Mouse (Mus musculus) skeletal muscle tissue, adult 2 months (tissue): ENCODE measurements around the gene Os9.
"Not testable (repeated sequence)": the region's sequence is repeated elsewhere in the genome, so short reads cannot be mapped to it uniquely, and the experiment has no call there.

ENCODE experiments used
- DNase-seq: peaks from one replicate; pipeline ENCODE4 v3.0.0-alpha.2; 2012; ENCODE audit warnings: low read depth, low spot score

Gene Os9

DNA sequence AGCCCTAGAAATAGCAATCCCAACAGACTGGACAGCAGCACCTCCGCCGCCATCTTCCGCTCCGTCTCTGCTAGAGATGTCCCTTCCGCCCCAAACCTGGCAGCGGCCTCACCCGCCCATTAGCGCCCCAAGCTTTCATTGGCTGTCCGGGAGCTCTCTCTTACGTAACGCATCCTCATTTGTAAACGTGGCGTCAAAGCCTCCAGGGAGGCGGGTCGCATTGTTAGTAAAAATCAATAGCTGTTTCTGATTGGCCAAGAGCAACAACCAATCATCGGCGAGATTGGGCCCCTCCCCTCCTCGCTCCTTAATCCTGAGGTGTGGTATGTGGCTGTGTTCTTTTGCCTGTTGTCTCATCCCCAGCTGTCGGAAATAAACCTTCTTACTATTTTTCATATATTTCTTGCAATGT, at the start of gene Os9:
TSS of gene Os9 (minus strand) at position 66 of the 412 bp plus-strand sequence.
- peak; percentile 97 for DNase-seq

DNA sequence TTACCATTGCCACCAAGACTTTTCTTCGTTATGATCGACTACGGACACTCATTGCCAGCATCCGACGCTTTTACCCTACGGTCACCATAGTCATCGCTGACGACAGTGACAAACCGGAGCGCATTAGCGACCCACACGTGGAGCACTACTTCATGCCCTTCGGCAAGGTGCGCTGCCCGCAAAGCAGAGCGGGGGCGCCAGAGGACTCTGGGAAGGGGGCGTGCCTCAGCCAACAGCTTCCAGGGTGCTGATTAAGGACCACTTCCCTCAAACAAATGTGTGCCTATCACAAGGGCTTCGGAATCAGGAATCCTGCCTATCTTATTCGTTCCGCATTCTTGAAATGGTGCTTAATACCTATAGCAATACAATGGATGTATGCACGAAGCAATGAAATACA, 49.1 kb upstream of the Os9 start:
- no peak for DNase-seq

DNA sequence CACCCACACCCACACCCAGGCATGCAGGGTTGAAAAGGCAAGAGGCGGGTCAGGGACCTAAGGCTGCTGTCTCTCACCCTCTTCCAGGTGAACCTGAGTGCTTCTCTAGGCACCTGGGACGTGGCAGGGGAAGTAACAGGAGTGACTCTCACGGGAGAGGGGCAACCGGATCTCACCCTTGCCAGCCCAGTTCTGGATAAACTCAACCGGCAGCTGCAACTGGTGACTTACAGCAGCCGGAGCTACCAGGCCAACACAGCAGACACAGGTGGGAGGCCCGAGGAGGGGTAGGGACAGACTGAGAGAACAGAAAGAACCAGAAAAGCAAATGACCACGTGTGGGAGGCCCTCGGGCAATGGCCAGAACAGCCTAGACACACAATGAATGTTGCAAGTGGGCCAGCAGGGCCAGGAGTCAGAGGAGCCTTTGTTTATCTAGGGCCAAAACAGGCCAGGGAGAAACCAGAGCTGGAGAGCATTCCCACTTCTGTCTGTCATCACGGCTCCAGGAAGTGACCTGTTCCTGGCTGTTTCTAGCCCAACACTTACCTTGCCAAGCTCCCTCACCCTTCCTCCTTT, 46.8 kb upstream of the Os9 start:
- no peak for DNase-seq

DNA sequence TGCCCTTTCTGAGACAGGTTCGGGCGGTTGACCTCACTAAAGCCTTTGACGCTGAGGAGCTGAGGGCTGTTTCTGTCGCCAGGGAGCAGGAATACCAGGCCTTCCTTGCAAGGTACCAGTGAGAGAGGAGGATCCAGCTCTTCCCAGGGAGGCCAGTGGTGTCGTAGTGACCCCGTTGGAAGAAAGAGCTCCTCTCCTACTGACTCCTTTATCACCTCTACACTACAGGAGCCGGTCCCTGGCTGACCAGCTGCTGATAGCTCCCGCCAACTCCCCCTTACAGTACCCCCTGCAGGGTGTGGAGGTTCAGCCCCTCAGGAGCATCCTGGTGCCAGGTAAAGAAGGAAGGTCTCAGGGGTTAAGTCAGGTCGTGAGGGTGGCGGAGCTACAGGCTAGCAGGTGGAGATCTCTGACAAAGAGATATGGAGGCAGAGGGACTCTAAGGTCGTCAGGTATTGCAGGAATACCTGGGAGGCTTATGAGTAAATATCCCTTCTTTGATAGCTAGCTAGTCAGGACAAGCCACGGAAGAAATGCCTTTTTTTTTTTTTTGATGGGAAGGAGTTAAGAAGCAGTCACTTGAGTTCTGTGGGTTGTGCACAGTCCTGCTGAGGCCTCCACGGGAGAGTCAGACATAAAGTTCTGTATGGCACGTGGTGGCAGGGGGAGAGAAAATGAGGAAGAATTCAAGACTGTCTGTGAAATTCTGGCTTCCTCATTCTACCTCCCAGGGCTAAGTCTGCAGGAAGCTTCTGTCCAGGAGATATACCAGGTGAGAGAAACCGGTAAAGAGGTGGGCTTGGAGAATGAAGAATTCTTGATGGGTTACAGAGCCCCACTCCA, 46.1 kb upstream of the Os9 start:
- DNase-seq, result no peak

DNA sequence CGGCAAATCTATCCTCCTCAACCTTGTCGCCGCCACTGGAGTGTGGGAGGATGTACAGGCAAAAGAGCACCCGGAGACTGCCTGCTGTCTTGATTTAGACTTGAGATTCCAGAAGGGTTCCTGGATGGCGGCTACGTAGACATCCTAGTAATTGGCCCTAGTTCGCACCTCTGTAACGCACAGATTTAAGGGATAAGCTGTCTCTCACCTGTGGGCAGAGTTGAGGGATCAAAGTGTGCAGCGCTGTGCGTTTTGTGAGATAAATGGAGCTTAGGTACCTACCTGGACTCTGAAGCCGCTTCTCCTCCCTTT, 45.4 kb upstream of the Os9 start:
- DNase-seq, result no peak

DNA sequence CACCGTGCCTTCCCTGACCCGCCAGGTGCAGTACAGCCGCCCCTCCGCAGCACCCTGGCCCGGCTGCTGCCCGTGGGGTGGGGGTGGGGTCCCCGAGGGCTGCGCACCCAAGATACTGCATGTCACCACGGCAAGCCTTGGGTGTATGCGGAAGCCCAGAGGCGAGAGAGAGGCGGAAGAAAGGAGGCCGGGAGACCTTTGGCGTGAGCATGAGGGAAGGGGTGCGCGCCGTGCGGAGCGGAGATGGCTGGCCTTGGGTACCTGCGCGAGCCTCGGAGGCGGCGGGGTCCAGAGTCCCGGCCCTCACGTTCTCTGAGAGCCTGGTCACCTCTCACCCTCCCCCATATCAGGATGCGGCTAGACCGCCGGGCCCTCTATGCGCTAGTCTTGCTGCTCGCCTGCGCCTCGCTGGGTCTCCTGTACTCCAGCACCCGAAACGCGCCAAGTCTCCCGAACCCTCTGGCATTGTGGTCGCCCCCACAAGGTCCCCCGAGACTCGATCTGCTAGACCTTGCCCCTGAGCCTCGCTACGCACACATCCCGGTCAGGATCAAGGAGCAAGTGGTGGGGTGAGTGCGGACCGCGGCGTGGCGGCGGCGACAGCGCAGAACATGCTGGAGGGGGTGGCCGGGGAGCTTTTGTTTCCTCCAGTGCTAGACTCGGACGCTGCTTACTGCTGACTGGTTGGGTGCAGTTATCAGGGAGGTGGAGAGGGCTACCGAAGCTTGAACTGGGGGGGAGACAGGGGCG, 44.9 kb upstream of the Os9 start:
- DNase-seq, result no peak

DNA sequence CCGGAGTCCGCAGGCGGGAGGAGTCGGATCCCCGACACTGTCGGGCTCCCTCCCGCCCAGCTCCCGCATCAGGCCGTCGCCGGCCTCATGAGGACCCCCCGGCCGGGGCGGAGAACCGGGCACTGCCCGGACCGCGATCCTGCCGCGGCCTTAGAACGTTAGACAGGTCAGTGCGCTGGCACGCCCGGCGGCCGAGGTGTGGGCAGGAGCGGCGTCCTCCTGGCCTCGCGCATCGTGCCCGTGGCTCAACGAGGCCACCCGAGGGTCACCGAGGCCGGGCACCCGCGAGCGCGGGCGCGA, 44.4 kb upstream of the Os9 start:
- no peak for DNase-seq

DNA sequence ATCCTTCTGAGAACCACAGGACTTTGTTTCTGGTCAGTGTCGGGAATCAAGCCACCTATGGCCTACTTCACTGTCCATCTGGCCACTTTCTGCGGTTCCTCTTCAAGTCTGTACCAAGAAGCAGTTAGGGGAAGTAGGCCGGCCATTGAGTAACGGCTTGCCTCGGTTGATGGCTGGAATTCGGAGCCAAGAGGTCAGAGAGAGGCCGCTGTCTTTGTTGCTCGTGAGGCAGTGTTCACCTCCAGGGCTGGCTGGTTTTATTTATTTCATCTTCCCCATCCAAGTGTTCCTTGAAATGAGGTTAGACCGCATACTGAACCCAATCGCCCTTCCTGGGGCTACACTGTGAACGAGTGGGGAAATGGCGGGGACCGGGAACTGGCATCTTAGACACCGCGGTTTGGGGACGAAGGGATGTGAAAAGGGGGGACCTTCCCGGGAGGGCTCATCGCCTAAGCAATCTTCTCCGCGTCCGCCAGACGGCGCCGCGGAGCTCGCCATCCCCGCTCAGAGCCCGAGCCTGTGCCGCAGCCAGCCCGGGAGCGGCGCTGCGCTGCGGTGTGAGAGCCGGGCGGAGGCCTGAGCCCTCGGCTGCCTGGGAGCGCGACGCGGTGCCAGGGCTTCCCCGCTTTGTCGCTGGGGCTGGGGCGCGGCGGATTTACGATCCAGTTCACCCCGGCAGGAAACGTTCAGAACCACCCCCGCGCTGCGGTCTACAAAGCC, 43.9 kb upstream of the Os9 start, which contains the start of gene B4galnt1:
TSS of gene B4galnt1 (plus strand) at position 595 of the 723 bp plus-strand sequence.
- peak; percentile 52 for DNase-seq

DNA sequence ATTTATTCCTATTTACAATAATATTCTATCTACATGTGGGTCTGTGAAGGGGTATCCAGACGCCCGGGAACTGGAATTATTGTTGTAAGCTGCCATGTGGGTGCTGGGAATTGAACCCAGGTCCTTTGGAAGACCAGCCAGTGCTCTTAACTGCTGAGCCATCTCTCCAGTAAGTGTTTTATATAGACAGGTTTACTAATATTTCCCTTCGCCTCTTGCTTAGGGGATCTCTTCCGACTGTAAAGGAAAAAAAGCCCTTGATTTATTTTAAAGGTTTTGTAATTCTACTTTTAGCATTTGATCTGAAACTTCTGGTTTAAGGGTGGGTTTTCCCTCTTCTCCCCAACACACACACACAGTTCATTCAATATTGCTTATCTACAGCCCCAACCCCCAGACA, 43.3 kb upstream of the Os9 start:
- no peak for DNase-seq

DNA sequence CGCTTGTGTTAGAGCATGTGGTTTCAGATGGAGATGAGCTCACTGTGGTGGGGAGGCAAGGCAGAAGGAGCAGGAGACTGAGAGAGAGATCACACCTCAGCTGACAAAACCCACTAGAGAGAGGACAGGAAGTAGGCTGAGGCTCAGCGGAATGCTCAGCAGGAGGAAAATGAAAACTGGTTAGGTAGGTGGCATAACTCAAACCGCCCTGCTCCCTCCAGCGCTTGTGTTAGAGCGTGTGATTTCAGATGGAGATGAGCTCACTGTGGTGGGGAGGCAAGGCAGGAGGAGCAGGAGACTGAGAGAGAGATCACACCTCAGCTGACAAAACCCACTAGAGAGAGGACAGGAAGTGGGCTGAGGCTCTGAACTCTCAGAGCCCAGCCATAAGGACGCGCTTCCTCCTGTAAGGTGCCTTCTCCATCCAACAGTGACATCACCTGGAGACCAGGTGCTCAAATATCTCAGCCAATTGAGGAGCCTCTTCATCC, 41.9 kb upstream of the Os9 start:
- not testable (repeated sequence) for DNase-seq

DNA sequence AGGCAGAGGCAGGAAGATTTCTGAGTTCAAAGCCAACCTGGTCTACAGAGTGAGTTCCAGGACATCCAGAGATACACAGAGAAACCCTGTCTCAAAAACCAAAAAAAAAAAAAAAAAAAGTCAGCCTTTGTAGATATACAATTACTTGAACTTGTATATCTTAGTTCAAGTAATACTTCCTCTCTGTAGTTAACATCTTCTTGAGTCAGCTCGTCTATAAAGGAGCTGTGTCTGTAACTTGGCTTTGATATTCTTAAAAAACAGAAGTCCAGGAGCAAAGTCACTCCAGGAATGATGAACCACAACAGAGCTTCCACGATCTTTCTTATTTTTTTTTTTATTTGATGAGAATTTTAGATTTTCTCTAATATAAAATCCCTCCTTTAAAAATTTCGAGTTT, 39.8 kb upstream of the Os9 start:
- DNase-seq, result no peak

DNA sequence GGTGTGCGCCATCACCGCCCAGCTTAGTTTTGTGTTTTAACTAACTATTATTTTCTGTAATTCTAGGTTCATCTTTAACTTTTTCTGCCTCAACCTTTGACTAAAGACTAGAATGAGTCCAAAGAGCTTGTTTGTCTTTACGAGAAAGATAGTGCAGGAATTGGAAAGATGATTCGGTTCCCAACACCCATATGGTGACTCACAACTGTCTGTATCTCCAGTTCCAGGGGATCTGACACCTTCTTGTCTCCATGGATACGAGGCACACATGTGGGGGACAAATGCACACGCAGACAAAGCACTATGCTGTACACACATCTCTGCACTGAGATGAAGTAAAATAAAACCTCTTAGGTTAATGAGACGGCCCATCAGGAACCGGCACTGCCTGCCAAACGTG, 39.1 kb upstream of the Os9 start:
- no peak for DNase-seq

DNA sequence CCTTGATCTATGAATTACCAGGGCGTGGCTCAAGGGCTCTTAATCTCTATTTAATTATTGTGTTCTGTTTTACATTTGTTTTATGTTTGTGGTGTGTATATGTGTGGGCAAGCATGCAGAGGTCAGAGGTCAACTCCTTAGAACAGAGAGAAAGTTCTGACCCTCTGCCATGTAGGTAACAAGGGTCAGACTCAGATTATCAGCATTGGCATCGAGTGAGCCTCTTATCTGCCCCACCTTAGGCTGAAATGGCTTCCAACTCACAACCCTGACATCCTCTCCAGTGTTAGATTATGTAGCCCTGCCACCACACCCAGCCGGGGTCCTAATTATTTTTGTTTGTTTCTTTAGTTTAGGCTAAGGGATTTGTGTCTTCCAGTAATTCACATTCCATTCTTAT, 37.5 kb upstream of the Os9 start:
- DNase-seq, result no peak

DNA sequence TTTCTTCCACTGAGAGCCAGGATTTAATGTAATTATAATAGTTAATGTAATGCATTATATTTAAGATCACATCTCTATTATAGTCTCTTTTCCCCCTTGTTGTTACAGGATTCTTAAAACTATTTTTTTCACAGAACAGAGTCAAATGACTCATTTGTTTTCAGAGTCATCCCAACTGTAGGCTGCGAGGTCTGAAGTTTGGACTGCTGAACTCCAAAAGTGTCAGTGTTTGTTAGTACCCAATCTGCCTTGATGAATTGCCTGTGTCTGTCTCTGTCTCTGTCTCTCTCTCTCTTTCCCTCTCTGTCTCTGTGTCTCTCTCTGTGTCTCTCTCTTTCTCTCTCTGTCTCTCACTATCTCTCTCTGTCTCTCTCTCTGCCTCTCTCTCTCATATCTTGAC, 35.6 kb upstream of the Os9 start:
- no peak for DNase-seq

DNA sequence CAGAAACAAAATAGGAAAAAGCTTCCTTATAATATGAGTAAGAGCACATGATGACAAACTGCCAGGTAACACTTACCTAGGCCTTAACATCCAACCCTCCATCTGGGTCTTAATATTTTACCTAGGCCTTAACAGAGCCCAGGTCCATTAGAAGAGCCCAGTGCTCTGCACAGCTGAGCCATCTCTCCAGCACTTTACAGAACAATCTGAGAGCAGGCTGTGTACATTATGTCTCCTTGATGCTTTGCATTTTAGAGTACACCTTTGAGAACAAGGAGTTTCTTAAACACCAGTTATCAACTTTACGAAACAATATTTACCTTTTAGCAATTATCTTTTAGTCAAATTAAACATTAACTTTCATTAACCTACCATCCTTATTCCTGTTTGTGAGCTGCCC, 35.2 kb upstream of the Os9 start:
- DNase-seq, result no peak

DNA sequence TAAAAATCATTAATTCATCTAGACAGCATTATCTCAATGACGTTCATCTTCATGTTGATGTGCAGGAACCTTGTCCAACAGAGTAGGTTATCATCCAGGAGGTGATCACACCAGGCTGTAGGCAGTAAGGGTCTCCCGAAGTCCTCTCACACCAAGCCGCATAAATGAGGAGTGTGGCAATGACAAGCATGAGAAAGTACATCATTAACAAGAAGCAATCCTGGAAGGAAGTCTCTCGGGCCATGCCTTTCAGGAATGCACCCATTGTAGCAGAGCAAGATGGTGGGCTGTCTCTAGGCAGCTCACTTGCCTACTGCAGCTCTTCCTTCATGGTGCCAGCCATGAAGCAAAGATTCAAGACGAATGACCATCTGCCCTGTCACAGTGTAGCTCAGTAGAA, 33.7 kb upstream of the Os9 start:
- no peak for DNase-seq

DNA sequence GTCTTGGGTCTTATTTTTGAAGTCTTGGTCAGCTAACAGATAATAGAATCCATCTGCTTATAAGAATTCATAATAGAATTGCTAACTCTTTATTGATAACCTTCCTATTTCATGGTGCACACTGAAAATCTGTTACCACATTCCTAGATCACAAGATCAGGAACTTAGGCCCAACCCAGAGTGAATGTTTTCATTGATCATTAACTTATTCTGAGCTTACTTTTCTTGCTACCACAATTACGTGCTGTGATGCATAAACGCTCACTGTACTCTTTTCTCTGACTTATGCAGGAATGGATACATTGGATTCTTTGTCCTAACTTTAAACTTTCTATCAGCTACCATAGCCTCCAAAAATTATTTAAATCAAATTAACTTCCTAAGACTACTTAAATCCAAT, 33.3 kb upstream of the Os9 start:
- DNase-seq, result no peak

DNA sequence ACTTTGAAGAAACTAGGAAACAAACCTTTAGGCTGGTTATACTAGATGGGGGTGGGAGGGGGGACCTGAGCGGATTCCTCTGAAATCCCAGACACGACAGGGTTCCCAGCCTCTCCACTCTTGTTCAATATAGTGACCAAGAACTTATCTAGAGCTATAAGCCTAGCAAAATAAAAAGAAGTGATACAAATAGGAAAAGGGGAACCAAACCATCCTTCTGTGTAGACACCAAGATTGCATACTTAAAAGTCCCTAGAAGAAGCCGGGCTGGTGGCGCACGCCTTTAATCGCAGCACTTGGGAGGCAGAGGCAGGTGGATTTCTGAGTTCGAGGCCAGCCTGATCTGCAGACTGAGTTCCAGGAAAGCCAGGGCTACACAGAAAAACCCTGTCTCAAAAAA, 32.4 kb upstream of the Os9 start:
- no peak for DNase-seq

DNA sequence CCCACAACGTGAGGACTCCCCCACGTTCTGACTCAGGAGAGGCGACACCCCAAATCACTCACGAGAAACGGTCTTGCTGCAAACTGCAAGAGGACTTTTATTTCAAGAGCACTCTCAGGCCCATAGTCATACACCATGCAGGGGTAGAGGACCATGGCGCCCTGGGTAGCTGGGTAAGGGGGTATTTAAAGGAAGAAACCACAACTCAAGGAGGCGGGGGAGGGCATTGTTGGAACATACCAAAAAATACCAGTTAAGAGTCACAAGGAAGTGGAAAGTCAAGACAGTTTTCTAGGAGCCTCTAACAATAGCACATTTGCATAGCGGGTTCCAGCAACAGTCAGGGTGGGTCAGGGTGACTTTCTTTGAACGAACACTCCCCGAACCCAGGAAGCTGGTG, 31.6 kb upstream of the Os9 start:
- not testable (repeated sequence) for DNase-seq

DNA sequence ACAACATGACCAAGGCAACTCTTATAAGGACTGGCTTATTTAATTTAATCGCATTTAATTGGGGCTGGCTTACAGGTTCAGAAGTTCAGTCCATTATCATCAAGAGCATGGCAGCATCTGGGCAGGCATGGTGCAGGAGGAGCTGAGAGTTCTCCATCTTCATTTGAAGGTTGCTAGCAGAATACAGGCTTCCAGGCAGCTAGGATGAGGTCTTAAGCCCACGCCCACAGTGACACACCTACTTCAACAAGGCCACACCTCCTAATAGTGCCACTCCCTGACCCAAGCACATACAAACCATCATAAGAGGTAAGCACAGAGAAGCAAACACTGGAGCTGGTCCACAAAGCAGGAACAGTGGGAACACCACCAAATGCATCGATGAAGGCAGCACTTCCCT, 30.3 kb upstream of the Os9 start:
- DNase-seq, result not testable (repeated sequence)

DNA sequence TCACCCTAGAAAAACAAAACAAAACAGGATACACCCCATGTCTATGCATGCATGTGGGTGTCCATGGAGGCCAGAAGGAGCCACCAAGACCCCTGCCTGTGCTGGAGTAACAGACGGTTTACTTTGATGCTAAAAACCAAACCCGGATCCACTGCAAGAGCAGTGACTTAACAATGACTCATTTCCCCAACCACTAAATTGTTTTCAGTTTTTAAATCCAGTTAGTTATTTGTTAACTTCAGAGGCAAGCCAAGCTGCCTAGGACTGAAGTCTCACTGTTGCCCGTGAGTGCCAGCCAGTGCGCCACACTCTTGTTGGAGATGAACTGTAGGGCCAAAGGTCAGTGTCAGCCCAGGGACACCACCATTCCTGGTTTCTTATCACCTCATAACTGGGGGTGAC, 29.5 kb upstream of the Os9 start:
- no peak for DNase-seq

DNA sequence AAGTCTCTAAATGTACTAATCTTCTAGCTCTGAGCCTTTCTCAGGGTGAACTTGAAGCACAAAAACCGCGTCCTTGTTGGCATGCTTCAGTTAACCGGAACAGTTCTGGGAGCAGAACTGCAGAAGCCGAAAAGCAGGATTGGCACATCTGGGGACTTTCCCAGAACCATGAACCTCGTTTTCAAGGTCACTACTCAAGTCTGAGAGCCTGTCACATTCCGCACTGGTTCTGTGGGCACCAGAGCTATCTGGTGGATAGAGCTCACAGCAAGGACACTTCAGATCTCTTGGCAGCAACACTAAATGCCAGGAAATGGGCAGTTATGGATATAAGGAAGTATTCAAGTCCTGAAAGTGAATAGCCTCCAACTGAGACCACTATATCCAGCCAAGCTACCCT, 26.2 kb upstream of the Os9 start:
- DNase-seq, result no peak
